Mouse (Mus musculus) midbrain, embryonic 11.5 days (tissue): Measurements from ENCODE around the gene Olfr655. TPM values are rescaled to one million over a fixed set of nuclear protein-coding genes. Genes with fewer than 3 reads are reported as not detected.

Source experiments
- ATAC-seq: fragments of 200-750 bp; cut with Nextera tagmentation; 2 replicates; pipeline ENCODE4 v1.8.0; 2017; ENCODE audit warnings: moderate TSS enrichment, moderate library complexity; ENCODE audit not compliant: low FRiP score
- DNase-seq: peaks from one replicate; pipeline ENCODE4 v3.0.0; 2015; ENCODE audit warnings: low spot score; ENCODE audit errors: missing footprints
- H3K27ac ChIP-seq: fragments of 300-500 bp; sonication (generic); 2 replicates; pipeline ENCODE4 v1.5.1; 2014; ENCODE audit warnings: low read depth, low read length
- H3K27me3 ChIP-seq: fragments of 300-500 bp; sonication (generic); 2 replicates; pipeline ENCODE4 v1.6.1; 2014; ENCODE audit warnings: mild to moderate bottlenecking, low read length, moderate library complexity, mixed read lengths; ENCODE audit not compliant: control insufficient read depth, insufficient read depth
- H3K36me3 ChIP-seq: fragments of 300-500 bp; sonication (generic); 2 replicates; pipeline ENCODE4 v1.6.1; 2014; ENCODE audit warnings: mild to moderate bottlenecking, low read length, moderate library complexity, mixed read lengths; ENCODE audit not compliant: control insufficient read depth, insufficient read depth
- H3K4me1 ChIP-seq: fragments of 300-500 bp; sonication (generic); 2 replicates; pipeline ENCODE4 v1.6.1; 2014; ENCODE audit warnings: low read length; ENCODE audit not compliant: control insufficient read depth, insufficient read depth
- H3K4me2 ChIP-seq: fragments of 300-500 bp; sonication (generic); 2 replicates; pipeline ENCODE4 v1.6.1; 2014; ENCODE audit warnings: mild to moderate bottlenecking, moderate library complexity
- H3K4me3 ChIP-seq: fragments of 300-500 bp; sonication (generic); 2 replicates; pipeline ENCODE4 v1.5.1; 2014; ENCODE audit warnings: low read depth, low read length
- H3K9ac ChIP-seq: fragments of 300-500 bp; sonication (generic); 2 replicates; pipeline ENCODE4 v1.6.1; 2014; ENCODE audit warnings: low read length
- H3K9me3 ChIP-seq: fragments of 300-500 bp; sonication (generic); 2 replicates; pipeline ENCODE4 v1.6.1; 2016; ENCODE audit warnings: low read length; ENCODE audit not compliant: control insufficient read depth
- WGBS: fragments of 180-500 bp; shearing (Covaris S2); extraction: QIAGEN DNeasy Blood & Tissue Kit; methylation state at CpG from one replicate; pipeline ENCODE4 v1.1.7; 2014; 5-methylcytosine and 5-hydroxymethylcytosine counted together
- polyA plus RNA-seq: library from polyadenylated mRNA; unstranded; fragments of >200 nt; fragmentation: Nextera tagmentation; extraction: Ambion mirVana; gene quantifications from 2 replicates; pipeline ENCODE4 v1.2.1, GENCODE M21; 2014

Gene Olfr655
- polyA plus RNA-seq, 1 experiment from 2014 or later, result not detected

DNA sequence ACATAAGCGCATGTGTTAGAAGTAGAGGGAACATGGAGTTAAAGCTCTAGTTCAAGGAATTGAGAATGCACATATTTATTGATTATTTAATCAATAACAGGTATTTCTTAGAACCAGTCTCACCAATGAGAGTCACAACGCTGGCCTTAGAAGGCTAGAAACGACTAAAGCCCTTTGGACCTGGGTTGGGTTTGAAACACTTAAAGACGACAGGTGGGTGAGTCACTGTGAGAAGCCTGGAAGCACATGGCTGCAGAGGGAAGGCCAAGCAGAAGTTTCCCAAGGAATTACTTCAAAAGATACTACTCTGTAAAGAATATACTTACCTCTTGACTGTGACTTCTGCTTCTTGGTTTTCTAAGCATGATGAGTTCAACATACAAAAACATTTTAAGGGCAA lies 20.7 kb downstream of the Olfr655 start:
- 92% methylated on average over 4 of the region's 4 CpGs for WGBS
- Histone ChIP-seq H3K27ac (no peak overlapping the region), H3K4me2 (no peak overlapping the region), H3K36me3 (no peaks in the 10 kb centered on the region), H3K9me3 (no peaks in the 10 kb centered on the region), H3K4me1 (no peaks in the 10 kb centered on the region), H3K4me3 (no peak overlapping the region), H3K27me3 (no peaks in the 10 kb centered on the region), H3K9ac (no peak overlapping the region)
- ATAC-seq, result no peak
- DNase-seq, result no peak

DNA sequence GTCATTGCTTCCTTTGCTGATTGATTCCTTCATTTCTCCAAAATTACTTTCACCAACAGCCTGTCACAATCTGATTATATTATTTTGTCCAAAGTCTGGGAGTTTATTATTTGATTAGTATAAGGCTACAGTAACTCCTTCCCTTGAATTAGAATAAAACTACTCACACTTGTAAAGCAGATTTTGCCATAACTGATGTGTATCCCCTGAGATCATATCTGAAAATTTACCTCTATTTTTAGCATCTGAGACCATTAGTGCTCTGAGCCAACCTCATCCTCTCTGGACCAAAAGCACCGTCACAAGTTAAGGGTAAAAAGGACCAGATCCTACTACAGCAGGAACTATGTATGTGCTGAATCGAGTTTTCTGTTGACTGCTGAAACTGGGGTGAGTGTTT lies 24.6 kb downstream of the Olfr655 start, which contains the start of gene Olfr653:
Olfr653 (plus strand) TSS at position 301 of the 400 bp plus-strand sequence.
- 78% methylated on average over 2 of the region's 2 CpGs for WGBS
- Histone ChIP-seq H3K36me3 (no peaks in the 10 kb centered on the region), H3K9me3 (no peaks in the 10 kb centered on the region), H3K4me1 (no peaks in the 10 kb centered on the region), H3K27ac (no peak within 1 kb of the TSS), H3K4me3 (no peak within 1 kb of the TSS), H3K4me2 (no peak within 1 kb of the TSS), H3K27me3 (no peaks in the 10 kb centered on the region), H3K9ac (no peak within 1 kb of the TSS)
- DNase-seq (no peak), ATAC-seq (no peak)

DNA sequence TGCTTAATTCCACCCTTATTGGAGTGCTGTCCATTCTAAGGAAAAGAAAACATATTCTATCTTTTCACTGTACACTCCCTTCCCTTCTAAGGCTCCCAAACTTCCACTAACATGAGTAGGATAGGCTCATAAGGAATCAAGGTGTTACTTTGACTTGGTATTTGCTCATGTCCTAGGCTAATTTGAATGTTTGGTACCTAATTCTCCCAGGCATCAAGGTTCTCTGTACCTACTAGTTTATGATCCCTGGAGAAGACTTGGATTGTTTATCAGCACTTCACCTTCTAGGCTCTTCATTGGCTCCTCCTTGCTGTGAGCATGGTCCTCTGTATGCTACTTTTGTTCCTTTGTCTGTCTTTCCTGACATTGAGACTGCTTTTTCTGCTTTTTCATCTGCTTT lies 41.0 kb downstream of the Olfr655 start, which contains the start of gene Olfr652:
Olfr652 (plus strand) TSS at position 301 of the 400 bp plus-strand sequence.
- no peaks in the 10 kb centered on the region for H3K9me3 ChIP-seq
- no peak within 1 kb of the TSS for H3K4me2 ChIP-seq
- no peak for DNase-seq
- ATAC-seq, result no peak
- H3K9ac ChIP-seq, result no peak within 1 kb of the TSS
- no peaks in the 10 kb centered on the region for H3K36me3 ChIP-seq
- H3K27me3 ChIP-seq, result no peaks in the 10 kb centered on the region
- H3K4me1 ChIP-seq, result no peaks in the 10 kb centered on the region
- H3K27ac ChIP-seq, result no peak within 1 kb of the TSS
- no peak within 1 kb of the TSS for H3K4me3 ChIP-seq

DNA sequence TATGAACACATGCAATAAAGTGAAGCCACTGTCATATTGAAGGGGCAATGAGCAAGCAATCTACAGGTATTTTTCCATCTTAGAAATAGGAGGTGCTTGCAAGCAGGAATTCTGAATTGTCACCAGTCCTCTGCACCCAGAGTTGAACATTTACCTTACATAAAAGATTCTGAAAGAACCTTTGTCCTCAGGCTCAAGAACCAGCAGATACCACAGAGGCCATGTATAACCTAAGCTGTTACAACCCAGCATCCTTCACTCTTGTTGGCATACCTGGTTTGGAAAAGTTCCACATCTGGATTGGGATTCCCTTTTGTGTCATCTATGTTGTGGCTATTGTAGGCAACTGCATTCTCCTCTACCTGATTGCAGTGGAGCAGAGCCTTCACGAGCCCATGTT lies 48.9 kb downstream of the Olfr655 start:
- no peak overlapping the region for H3K27ac ChIP-seq
- no peak for DNase-seq
- no peaks in the 10 kb centered on the region for H3K4me1 ChIP-seq
- H3K9me3 ChIP-seq, result no peaks in the 10 kb centered on the region
- WGBS, result 72% methylated on average over 1 of the region's 1 CpGs
- no peaks in the 10 kb centered on the region for H3K27me3 ChIP-seq
- H3K4me3 ChIP-seq, result no peak overlapping the region
- H3K4me2 ChIP-seq, result no peak overlapping the region
- no peak overlapping the region for H3K9ac ChIP-seq
- no peaks in the 10 kb centered on the region for H3K36me3 ChIP-seq
- no peak for ATAC-seq

DNA sequence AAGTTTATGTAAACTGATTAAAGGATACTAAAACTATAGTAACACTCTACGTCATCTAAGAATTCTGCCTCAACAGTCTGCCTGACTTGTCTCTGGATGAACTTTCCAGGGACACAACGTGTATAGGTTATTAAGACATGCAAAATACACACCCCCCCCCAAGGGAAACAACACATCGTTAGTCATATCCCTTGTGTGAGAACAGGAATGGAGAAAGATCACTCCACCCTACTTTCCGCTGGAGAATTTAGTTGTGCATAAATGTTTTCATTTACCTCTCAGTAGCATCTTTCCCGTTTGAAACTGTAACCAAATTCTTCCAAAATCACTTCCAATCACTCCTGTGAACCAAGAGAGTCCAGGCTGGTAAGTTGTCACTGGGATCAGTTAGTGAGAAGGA lies 51.7 kb downstream of the Olfr655 start, which contains the start of gene Olfr651:
Olfr651 (plus strand) TSS at position 301 of the 400 bp plus-strand sequence.
- Histone ChIP-seq H3K27me3 (no peaks in the 10 kb centered on the region), H3K9ac (no peak within 1 kb of the TSS), H3K4me1 (no peaks in the 10 kb centered on the region), H3K4me2 (no peak within 1 kb of the TSS), H3K4me3 (no peak within 1 kb of the TSS), H3K9me3 (no peaks in the 10 kb centered on the region), H3K27ac (no peak within 1 kb of the TSS), H3K36me3 (no peaks in the 10 kb centered on the region)
- no peak for DNase-seq
- no peak for ATAC-seq
- 82% methylated on average over 5 of the region's 5 CpGs for WGBS

Other genes starting within 250 kb of the Olfr655 start
- gene Trim12c, start 248.4 kb downstream of the Olfr655 start, polyA plus RNA-seq, result 0.30 and 0.65 TPM in 2 replicates
- not detected in 2 replicates for gene Trim30b, start 231.9 kb downstream of the Olfr655 start, polyA plus RNA-seq
- 0.10 TPM in 1 of 2 replicates, not detected in the other for gene Trim30c, start 200.9 kb downstream of the Olfr655 start, polyA plus RNA-seq
- 1.1 and 1.2 TPM in 2 replicates for gene Trim30a, start 136.6 kb downstream of the Olfr655 start, polyA plus RNA-seq
- gene Trim30d, start 93.9 kb downstream of the Olfr655 start, polyA plus RNA-seq, result 0.07 and 0.34 TPM in 2 replicates
- gene Olfr651, start 51.6 kb downstream of the Olfr655 start, polyA plus RNA-seq, result not detected in 2 replicates
- gene Olfr652, start 40.9 kb downstream of the Olfr655 start, polyA plus RNA-seq, result not detected in 2 replicates
- not detected in 2 replicates for gene Olfr653, start 24.5 kb downstream of the Olfr655 start, polyA plus RNA-seq
- not detected in 2 replicates for gene Olfr654, start 14.8 kb downstream of the Olfr655 start, polyA plus RNA-seq
- not detected in 2 replicates for gene Olfr656, start 12.2 kb upstream of the Olfr655 start, polyA plus RNA-seq
- gene Olfr657, start 23.0 kb upstream of the Olfr655 start, polyA plus RNA-seq, result not detected in 2 replicates
- gene Olfr658, start 45.5 kb upstream of the Olfr655 start, polyA plus RNA-seq, result not detected in 2 replicates
- not detected in 2 replicates for gene Olfr659, start 65.0 kb upstream of the Olfr655 start, polyA plus RNA-seq
- gene Olfr661, start 84.7 kb upstream of the Olfr655 start, polyA plus RNA-seq, result not detected in 2 replicates
- not detected in 2 replicates for gene Usp17le, start 175.7 kb upstream of the Olfr655 start, polyA plus RNA-seq
- gene Usp17lb, start 240.8 kb upstream of the Olfr655 start, polyA plus RNA-seq, result not detected in 2 replicates